Mouse (Mus musculus): ENCODE data around the gene Majin. TPM values are rescaled to one million over a fixed set of nuclear protein-coding genes. Genes with fewer than 3 reads are reported as not detected.

The Majin gene
- polyA plus RNA-seq, 1 experiment: not detected

GRCm38 (mm10) chr19:6264200-6264599 is 80.0 kb downstream of the Majin start:
- H3K36me3 ChIP-seq (ENCODE audit: control insufficient read depth, insufficient read depth): peaks cover 11% of the 10 kb centered on the region
- no peak overlapping the region for H3ac ChIP-seq (ENCODE audit: control insufficient read depth, insufficient read length, low read depth)
- no peak overlapping the region for H3K4me3 ChIP-seq (ENCODE audit: insufficient read depth, poor library complexity, severe bottlenecking)
- H3K79me3 ChIP-seq (ENCODE audit: low read depth): no peaks in the 10 kb centered on the region
- no peaks in the 10 kb centered on the region for H3K79me2 ChIP-seq (ENCODE audit: control insufficient read depth, insufficient read depth)
- no peak for TF ChIP-seq CTCF (IDR thresholded peaks at IDR 0.05; ENCODE audit: control insufficient read depth, insufficient read depth, insufficient read length)
- no peaks in the 10 kb centered on the region for H3K27me3 ChIP-seq (ENCODE audit: control insufficient read depth, insufficient read depth, insufficient read length)

GRCm38 (mm10) chr19:6264945-6265344 is 80.8 kb downstream of the Majin start:
- Histone ChIP-seq H3K36me3 (ENCODE audit: control insufficient read depth, insufficient read depth) (peaks cover 11% of the 10 kb centered on the region), H3K79me2 (ENCODE audit: control insufficient read depth, insufficient read depth) (no peaks in the 10 kb centered on the region), H3K79me3 (ENCODE audit: low read depth) (no peaks in the 10 kb centered on the region), H3K4me3 (ENCODE audit: insufficient read depth, poor library complexity, severe bottlenecking) (no peak overlapping the region), H3ac (ENCODE audit: control insufficient read depth, insufficient read length, low read depth) (no peak overlapping the region), H3K27me3 (ENCODE audit: control insufficient read depth, insufficient read depth, insufficient read length) (no peaks in the 10 kb centered on the region)
- TF ChIP-seq FOSL1 (IDR thresholded peaks at IDR 0.05; ENCODE audit: insufficient read depth, low read length, poor library complexity, severe bottlenecking) (no peak), MYOG (IDR thresholded peaks at IDR 0.05; ENCODE audit: control insufficient read depth, extremely low read depth, insufficient read length) (no peak), CEBPB (IDR thresholded peaks at IDR 0.05; ENCODE audit: low read depth) (no peak), CTCF (IDR thresholded peaks at IDR 0.05; ENCODE audit: control insufficient read depth, insufficient read depth, insufficient read length) (no peak), MYOD1 (IDR thresholded peaks at IDR 0.05; ENCODE audit: control insufficient read depth, insufficient read length, low read depth) (no peak), USF1 (IDR thresholded peaks at IDR 0.05; ENCODE audit: low read depth) (no peak), MAX (IDR thresholded peaks at IDR 0.05) (no peak)

- no peak overlapping the region for H3ac ChIP-seq (ENCODE audit: control insufficient read depth, insufficient read length, low read depth)
- TF ChIP-seq MYOG (IDR thresholded peaks at IDR 0.05; ENCODE audit: control insufficient read depth, extremely low read depth, insufficient read length) (no peak), USF1 (IDR thresholded peaks at IDR 0.05; ENCODE audit: low read depth) (no peak), CEBPB (IDR thresholded peaks at IDR 0.05; ENCODE audit: low read depth) (no peak), CTCF (IDR thresholded peaks at IDR 0.05; ENCODE audit: control insufficient read depth, insufficient read depth, insufficient read length) (no peak), FOSL1 (IDR thresholded peaks at IDR 0.05; ENCODE audit: insufficient read depth, low read length, poor library complexity, severe bottlenecking) (no peak), MAX (IDR thresholded peaks at IDR 0.05) (no peak), MYOD1 (IDR thresholded peaks at IDR 0.05; ENCODE audit: control insufficient read depth, insufficient read length, low read depth) (no peak)
- no peak overlapping the region for H3K4me3 ChIP-seq (ENCODE audit: insufficient read depth, poor library complexity, severe bottlenecking)
- no peaks in the 10 kb centered on the region for H3K27me3 ChIP-seq (ENCODE audit: control insufficient read depth, insufficient read depth, insufficient read length)
- H3K79me2 ChIP-seq (ENCODE audit: control insufficient read depth, insufficient read depth): no peaks in the 10 kb centered on the region
- H3K36me3 ChIP-seq (ENCODE audit: control insufficient read depth, insufficient read depth): peaks cover 10% of the 10 kb centered on the region
- H3K79me3 ChIP-seq (ENCODE audit: low read depth): no peaks in the 10 kb centered on the region
Observed at GRCm38 (mm10) chr19:6265727-6266182, 81.6 kb downstream of the Majin start.

- Histone ChIP-seq H3K36me3 (ENCODE audit: control insufficient read depth, insufficient read depth) (no peaks in the 10 kb centered on the region), H3K27me3 (ENCODE audit: control insufficient read depth, insufficient read depth, insufficient read length) (no peaks in the 10 kb centered on the region), H3K79me2 (ENCODE audit: control insufficient read depth, insufficient read depth) (no peaks in the 10 kb centered on the region), H3ac (ENCODE audit: control insufficient read depth, insufficient read length, low read depth) (no peak overlapping the region), H3K4me3 (ENCODE audit: insufficient read depth, poor library complexity, severe bottlenecking) (no peak overlapping the region), H3K79me3 (ENCODE audit: low read depth) (no peaks in the 10 kb centered on the region)
- peak; percentile 22 for TF ChIP-seq MAX (IDR thresholded peaks at IDR 0.05)
- no peak for TF ChIP-seq CTCF (IDR thresholded peaks at IDR 0.05; ENCODE audit: control insufficient read depth, insufficient read depth, insufficient read length)
- no peak for TF ChIP-seq CEBPB (IDR thresholded peaks at IDR 0.05; ENCODE audit: low read depth)
- no peak for TF ChIP-seq USF1 (IDR thresholded peaks at IDR 0.05; ENCODE audit: low read depth)
Observed at GRCm38 (mm10) chr19:6267306-6268169, 83.3 kb downstream of the Majin start.

- Histone ChIP-seq H3K79me3 (ENCODE audit: low read depth) (no peaks in the 10 kb centered on the region), H3K27me3 (ENCODE audit: control insufficient read depth, insufficient read depth, insufficient read length) (no peaks in the 10 kb centered on the region), H3ac (ENCODE audit: control insufficient read depth, insufficient read length, low read depth) (no peak overlapping the region), H3K36me3 (ENCODE audit: control insufficient read depth, insufficient read depth) (no peaks in the 10 kb centered on the region), H3K79me2 (ENCODE audit: control insufficient read depth, insufficient read depth) (no peaks in the 10 kb centered on the region), H3K4me3 (ENCODE audit: insufficient read depth, poor library complexity, severe bottlenecking) (no peak overlapping the region)
- TF ChIP-seq MAX (IDR thresholded peaks at IDR 0.05) (peak; percentile 7), CTCF (IDR thresholded peaks at IDR 0.05; ENCODE audit: control insufficient read depth, insufficient read depth, insufficient read length) (peak; percentile 87), MYOD1 (IDR thresholded peaks at IDR 0.05; ENCODE audit: control insufficient read depth, insufficient read length, low read depth) (no peak)
Observed at GRCm38 (mm10) chr19:6268170-6268528, 84.0 kb downstream of the Majin start.

- Histone ChIP-seq H3K79me3 (ENCODE audit: low read depth) (no peaks in the 10 kb centered on the region), H3K27me3 (ENCODE audit: control insufficient read depth, insufficient read depth, insufficient read length) (no peaks in the 10 kb centered on the region), H3K36me3 (ENCODE audit: control insufficient read depth, insufficient read depth) (no peaks in the 10 kb centered on the region), H3K79me2 (ENCODE audit: control insufficient read depth, insufficient read depth) (no peaks in the 10 kb centered on the region), H3K4me3 (ENCODE audit: insufficient read depth, poor library complexity, severe bottlenecking) (no peak overlapping the region), H3ac (ENCODE audit: control insufficient read depth, insufficient read length, low read depth) (no peak overlapping the region)
- TF ChIP-seq MAX (IDR thresholded peaks at IDR 0.05): no peak
- no peak for TF ChIP-seq MYOD1 (IDR thresholded peaks at IDR 0.05; ENCODE audit: control insufficient read depth, insufficient read length, low read depth)
- no peak for TF ChIP-seq CEBPB (IDR thresholded peaks at IDR 0.05; ENCODE audit: low read depth)
- TF ChIP-seq USF1 (IDR thresholded peaks at IDR 0.05; ENCODE audit: low read depth): no peak
- TF ChIP-seq CTCF (IDR thresholded peaks at IDR 0.05; ENCODE audit: control insufficient read depth, insufficient read depth, insufficient read length): no peak
- TF ChIP-seq MYOG (IDR thresholded peaks at IDR 0.05; ENCODE audit: control insufficient read depth, extremely low read depth, insufficient read length): no peak
- no peak for TF ChIP-seq FOSL1 (IDR thresholded peaks at IDR 0.05; ENCODE audit: insufficient read depth, low read length, poor library complexity, severe bottlenecking)
Observed at GRCm38 (mm10) chr19:6268670-6269132, 84.5 kb downstream of the Majin start.

Measured in C2C12 (cell line).